Mouse (Mus musculus) MEL (cell line): ENCODE data around the gene Tjp3. TPM values are rescaled to one million over a fixed set of nuclear protein-coding genes. Genes with fewer than 3 reads are reported as not detected.

Experiments
- DNase-seq: peaks from one replicate; pipeline ENCODE4 v3.0.0; 2011; ENCODE audit warnings: low read depth, low spot score
- H3K27ac ChIP-seq: 2 replicates; pipeline ENCODE4 v1.5.1; 2012; ENCODE audit warnings: low read depth, mild to moderate bottlenecking, control low read depth, low read length, moderate library complexity; ENCODE audit not compliant: control insufficient read depth
- H3K27me3 ChIP-seq, 2 experiments: fragments of 150-350 bp in 1 of 2; sonication (generic) in 1 of 2; 2 replicates each; pipeline ENCODE4 v1.6.1; 2012; ENCODE audit warnings: low read length in 2 of 2, mild to moderate bottlenecking in 2 of 2, improper control_type of control experiment in 1 of 2, moderate library complexity in 1 of 2; ENCODE audit not compliant: insufficient read depth in 2 of 2, control insufficient read depth in 1 of 2
- H3K36me3 ChIP-seq, 2 experiments: 2 replicates each; pipeline ENCODE4 v1.6.1; 2012 to 2014; ENCODE audit warnings: low read length in 2 of 2, improper control_type of control experiment in 1 of 2, inconsistent platforms in 1 of 2, mild to moderate bottlenecking in 1 of 2; ENCODE audit not compliant: insufficient read depth in 2 of 2, control insufficient read depth in 1 of 2
- H3K4me1 ChIP-seq, 2 experiments: fragments of 150-350 bp in 1 of 2; sonication (generic) in 1 of 2; 2 replicates each; pipeline ENCODE4 v1.6.1; 2012; ENCODE audit warnings: low read length in 2 of 2, improper control_type of control experiment in 1 of 2, mild to moderate bottlenecking in 1 of 2; ENCODE audit not compliant: insufficient read depth in 2 of 2, control insufficient read depth in 1 of 2
- H3K4me3 ChIP-seq, 2 experiments: fragments of 150-350 bp in 1 of 2; sonication (generic) in 1 of 2; 2 replicates each; pipeline ENCODE4 v1.5.1; 2012; ENCODE audit warnings: low read depth in 2 of 2, low read length in 2 of 2, mild to moderate bottlenecking in 2 of 2, moderate library complexity in 2 of 2, control low read depth in 1 of 2, improper control_type of control experiment in 1 of 2; ENCODE audit not compliant: control insufficient read depth in 1 of 2, insufficient read depth in 1 of 2
- H3K79me2 ChIP-seq: 2 replicates; pipeline ENCODE4 v1.6.1; 2012; ENCODE audit warnings: mild to moderate bottlenecking, low read length, moderate library complexity; ENCODE audit not compliant: control insufficient read depth, poor library complexity, insufficient read depth
- H3K9ac ChIP-seq: 2 replicates; pipeline ENCODE4 v1.6.1; 2012; ENCODE audit warnings: low read depth, mild to moderate bottlenecking, control low read depth, low read length, moderate library complexity; ENCODE audit not compliant: control insufficient read depth, poor library complexity, severe bottlenecking
- H3K9me3 ChIP-seq: fragments of 150-350 bp; sonication (generic); replicated peaks from 2 replicates; pipeline ENCODE4 v1.6.1; 2012; ENCODE audit warnings: mild to moderate bottlenecking, low read length, improper control_type of control experiment, moderate library complexity; ENCODE audit not compliant: insufficient read depth
- CHD1 ChIP-seq: IDR thresholded peaks from 2 replicates; pipeline ENCODE4 v1.6.1; 2012; ENCODE audit warnings: low read depth, mild to moderate bottlenecking, inconsistent platforms, low read length, improper control_type of control experiment
- E2F4 ChIP-seq: IDR thresholded peaks from 2 replicates; pipeline ENCODE4 v1.6.1; 2011; ENCODE audit warnings: low read depth, low read length, improper control_type of control experiment, borderline replicate concordance
- ELF1 ChIP-seq: IDR thresholded peaks from 2 replicates; pipeline ENCODE4 v1.6.1; 2014; ENCODE audit warnings: low read depth, mild to moderate bottlenecking, inconsistent platforms, low read length, improper control_type of control experiment, moderate library complexity
- GABPA ChIP-seq: IDR thresholded peaks from 2 replicates; pipeline ENCODE4 v1.6.1; 2012; ENCODE audit warnings: low read depth, mild to moderate bottlenecking, inconsistent platforms, low read length, improper control_type of control experiment, moderate library complexity
- HCFC1 ChIP-seq: IDR thresholded peaks from 2 replicates; pipeline ENCODE4 v1.6.1; 2012; ENCODE audit warnings: low read depth, mild to moderate bottlenecking, inconsistent platforms, low read length, improper control_type of control experiment, moderate library complexity
- MEF2A ChIP-seq: IDR thresholded peaks from 2 replicates; pipeline ENCODE4 v1.6.1; 2014; ENCODE audit warnings: low read depth, mild to moderate bottlenecking, inconsistent platforms, low read length, improper control_type of control experiment; ENCODE audit not compliant: poor library complexity, insufficient replicate concordance, severe bottlenecking; ENCODE audit errors: extremely low read depth
- NRF1 ChIP-seq: IDR thresholded peaks from 2 replicates; pipeline ENCODE4 v1.6.1; 2014; ENCODE audit warnings: low read depth, mild to moderate bottlenecking, inconsistent platforms, low read length, improper control_type of control experiment, moderate library complexity; ENCODE audit not compliant: poor library complexity, insufficient read depth, severe bottlenecking
- POLR2AphosphoS5 ChIP-seq: IDR thresholded peaks from 2 replicates; pipeline ENCODE4 v1.6.1; 2012; ENCODE audit warnings: low read depth, borderline replicate concordance, mild to moderate bottlenecking, inconsistent platforms, low read length, moderate library complexity, mixed read lengths
- RAD21 ChIP-seq: IDR thresholded peaks from 2 replicates; pipeline ENCODE4 v1.6.1; 2011; ENCODE audit warnings: mild to moderate bottlenecking, low read depth, low read length, improper control_type of control experiment
- SMC3 ChIP-seq: IDR thresholded peaks from 2 replicates; pipeline ENCODE4 v1.6.1; 2011; ENCODE audit warnings: low read depth, low read length, improper control_type of control experiment
- USF2 ChIP-seq, 2 experiments: IDR thresholded peaks; 2 replicates each; pipeline ENCODE4 v1.6.1; 2011 to 2012; ENCODE audit warnings: improper control_type of control experiment in 2 of 2, low read length in 2 of 2, borderline replicate concordance in 1 of 2, inconsistent platforms in 1 of 2, low read depth in 1 of 2, mild to moderate bottlenecking in 1 of 2; ENCODE audit not compliant: insufficient read depth in 1 of 2
- ZC3H11A ChIP-seq: IDR thresholded peaks from 2 replicates; pipeline ENCODE4 v1.6.1; 2012; ENCODE audit warnings: low read depth, mild to moderate bottlenecking, inconsistent platforms, low read length, improper control_type of control experiment
- ZKSCAN1 ChIP-seq: IDR thresholded peaks from 2 replicates; pipeline ENCODE4 v1.6.1; 2012; ENCODE audit warnings: low read depth, mild to moderate bottlenecking, inconsistent platforms, low read length, improper control_type of control experiment, moderate library complexity
- polyA plus RNA-seq, 2 experiments: library from polyadenylated mRNA; stranded (reverse) in 1 of 2; unstranded in 1 of 2; fragments of >175 nt in 1 of 2; fragments of >200 nt in 1 of 2; gene quantifications; 2 replicates each; pipeline versions ENCODE4 v1.2.1 to v1.2.4; 2012; ENCODE audit warnings: low replicate concordance in 2 of 2, low read depth in 1 of 2; ENCODE audit not compliant: insufficient read length in 2 of 2, insufficient read depth in 1 of 2, missing spikeins in 1 of 2
- total RNA-seq: library from RNA; depleted of rRNA; stranded (reverse); fragments of 300-350 nt; gene quantifications from 2 replicates; pipeline ENCODE4 v1.2.3, GENCODE M21; 2012

The Tjp3 gene
- total and polyA plus RNA-seq, 3 experiments, result 2.9 to 4.9 TPM; not detected in 1

DNA sequence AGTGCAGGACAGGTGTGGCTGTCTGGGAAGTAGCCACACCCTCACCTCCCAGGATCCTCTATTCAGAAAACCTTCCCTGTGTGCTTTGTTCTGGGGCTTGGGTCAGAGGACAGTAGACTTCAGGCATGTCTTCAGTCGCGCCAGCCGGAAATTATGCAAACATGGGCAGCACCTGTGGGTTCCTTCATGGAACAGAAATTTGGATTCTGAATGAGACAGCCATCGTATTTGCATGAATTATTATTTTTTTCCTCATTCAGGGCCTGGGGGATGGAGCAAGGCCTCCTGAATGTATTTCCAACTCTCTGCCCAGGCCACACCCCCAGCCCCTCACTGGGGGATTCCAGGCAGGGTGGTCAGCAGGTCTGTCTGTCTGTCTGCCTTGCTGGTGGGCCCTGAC lies 30.4 kb downstream of the Tjp3 start:
- H3K27me3 ChIP-seq, result no peaks in the 10 kb centered on the region
- no peak for DNase-seq
- peaks cover 1 to 4% of the 10 kb centered on the region in 2 experiments; a peak in 2 of 4 replicates for H3K4me1 ChIP-seq
- no peak overlapping the region for H3K9ac ChIP-seq
- H3K79me2 ChIP-seq, result peaks cover 7% of the 10 kb centered on the region
- H3K9me3 ChIP-seq, result no peaks in the 10 kb centered on the region
- no peak overlapping the region for H3K27ac ChIP-seq
- TF ChIP-seq GABPA (no peak), POLR2AphosphoS5 (no peak), ZC3H11A (no peak), NRF1 (no peak), CHD1 (no peak), RAD21 (no peak), MEF2A (no peak), USF2 (IDR thresholded peaks at IDR 0.05; ENCODE audit: borderline replicate concordance in 1 of 2, insufficient read depth in 1 of 2, low read depth in 1 of 2, low read length in 2 of 2) (no peak), ELF1 (no peak), ZKSCAN1 (no peak)
- no peaks in the 10 kb centered on the region for H3K36me3 ChIP-seq
- H3K4me3 ChIP-seq, result no peak overlapping the region

DNA sequence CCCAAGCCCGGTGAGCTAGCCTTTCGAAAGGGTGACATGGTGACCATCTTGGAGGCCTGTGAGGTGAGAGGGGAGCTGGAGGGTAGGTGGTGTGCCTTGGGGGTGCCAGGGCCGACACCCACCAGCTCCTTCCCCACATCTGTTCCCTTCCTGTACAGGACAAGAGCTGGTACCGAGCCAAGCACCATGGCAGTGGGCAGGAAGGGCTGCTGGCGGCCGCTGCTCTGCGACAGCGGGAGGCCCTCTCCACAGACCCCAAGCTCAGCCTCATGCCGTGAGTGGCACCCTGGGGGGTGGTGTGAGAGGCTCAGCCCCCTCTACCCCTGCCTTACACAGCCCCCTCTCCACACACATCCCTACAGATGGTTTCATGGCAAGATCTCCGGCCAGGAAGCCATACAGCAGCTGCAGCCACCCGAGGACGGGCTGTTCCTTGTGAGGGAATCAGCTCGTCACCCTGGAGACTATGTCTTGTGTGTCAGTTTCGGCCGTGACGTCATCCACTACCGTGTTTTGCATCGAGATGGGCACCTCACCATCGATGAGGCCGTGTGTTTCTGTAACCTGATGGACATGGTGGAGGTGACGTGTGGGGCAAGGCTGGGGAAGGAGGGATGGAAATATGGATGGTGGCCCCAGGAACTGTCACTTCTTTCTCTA lies 32.0 kb downstream of the Tjp3 start:
- no peaks in the 10 kb centered on the region for H3K4me1 ChIP-seq
- H3K27ac ChIP-seq, result no peak overlapping the region
- no peaks in the 10 kb centered on the region for H3K79me2 ChIP-seq
- TF ChIP-seq HCFC1, result no peak
- TF ChIP-seq SMC3, result no peak
- 0 out of 2 replicates have a peak, but pooled peaks have one; percentile 21 for TF ChIP-seq POLR2AphosphoS5
- TF ChIP-seq E2F4, result no peak
- DNase-seq, result no peak
- no peak overlapping the region for H3K4me3 ChIP-seq
- no peaks in the 10 kb centered on the region for H3K9me3 ChIP-seq
- H3K27me3 ChIP-seq, result no peaks in the 10 kb centered on the region
- H3K9ac ChIP-seq, result no peak overlapping the region
- H3K36me3 ChIP-seq, result no peaks in the 10 kb centered on the region
